Mouse (Mus musculus): ENCODE measurements around the gene Gm49387.

The Gm49387 gene

GRCm38 (mm10) chr14:31572561-31573175, 68.0 kb downstream of the Gm49387 start:
- peak in 1 of 2 experiments; percentile 55 for DNase-seq

- DNase-seq = no peak
Observed at GRCm38 (mm10) chr14:31571419-31571818, 69.3 kb downstream of the Gm49387 start.

- no peak for DNase-seq
Observed at GRCm38 (mm10) chr14:31570131-31570951, 70.3 kb downstream of the Gm49387 start.

- no peak for DNase-seq
Observed at GRCm38 (mm10) chr14:31569151-31569631, 71.5 kb downstream of the Gm49387 start.

- DNase-seq = no peak
Observed at GRCm38 (mm10) chr14:31565478-31566212, 75.0 kb downstream of the Gm49387 start.

GRCm38 (mm10) chr14:31564452-31565179, 76.1 kb downstream of the Gm49387 start:
- DNase-seq = no peak

- peak in 1 of 2 experiments; percentile 66 for DNase-seq
Observed at GRCm38 (mm10) chr14:31560886-31561285, 79.8 kb downstream of the Gm49387 start.

- DNase-seq = no peak
Observed at GRCm38 (mm10) chr14:31559216-31559615, 81.5 kb downstream of the Gm49387 start.

GRCm38 (mm10) chr14:31557784-31558183, 82.9 kb downstream of the Gm49387 start:
- DNase-seq = peak; percentile 48 to 59

GRCm38 (mm10) chr14:31557273-31557672, 83.4 kb downstream of the Gm49387 start:
- DNase-seq = peak; percentile 79 to 80

GRCm38 (mm10) chr14:31556526-31557260, 84.0 kb downstream of the Gm49387 start:
- no peak for DNase-seq

- DNase-seq = peak in 1 of 2 experiments; percentile 49
Observed at GRCm38 (mm10) chr14:31555963-31556434, 84.7 kb downstream of the Gm49387 start.

- DNase-seq = no peak
Observed at GRCm38 (mm10) chr14:31555021-31555420, 85.7 kb downstream of the Gm49387 start.

GRCm38 (mm10) chr14:31543885-31544442, 96.7 kb downstream of the Gm49387 start:
- no peak for DNase-seq

GRCm38 (mm10) chr14:31537298-31537697, 103.4 kb downstream of the Gm49387 start:
- peak; percentile 85 to 86 for DNase-seq

GRCm38 (mm10) chr14:31532656-31533055, 108.0 kb downstream of the Gm49387 start:
- no peak for DNase-seq

GRCm38 (mm10) chr14:31531506-31532148, 109.1 kb downstream of the Gm49387 start:
- no peak for DNase-seq

- no peak for DNase-seq
Observed at GRCm38 (mm10) chr14:31530847-31531246, 109.8 kb downstream of the Gm49387 start.

- DNase-seq = no peak
Observed at GRCm38 (mm10) chr14:31525040-31525810, 115.5 kb downstream of the Gm49387 start.

GRCm38 (mm10) chr14:31521318-31521717, 119.4 kb downstream of the Gm49387 start:
- peak in 1 of 2 experiments; percentile 43 for DNase-seq
